Mouse (Mus musculus): Measurements from ENCODE around the gene Rbms3. TPM values are rescaled to one million over a fixed set of nuclear protein-coding genes. Genes with fewer than 3 reads are reported as not detected.
A peak's percentile ranks its signal among the peaks of the same experiment; 100 is the strongest.

Gene Rbms3
- polyA plus RNA-seq, 1 experiment from 2014 or later = 43.1 TPM

- no peak for ATAC-seq
- Histone ChIP-seq H3K27ac (ENCODE audit: low read length) (no peak overlapping the region), H3K4me2 (ENCODE audit: low read depth, low read length) (no peak overlapping the region), H3K9me3 (ENCODE audit: control insufficient read depth, low read length) (no peaks in the 10 kb centered on the region), H3K4me1 (ENCODE audit: control insufficient read depth, insufficient read depth, low read length) (no peaks in the 10 kb centered on the region), H3K4me3 (ENCODE audit: low read length) (no peak overlapping the region), H3K9ac (ENCODE audit: low read depth, low read length) (no peak overlapping the region), H3K36me3 (ENCODE audit: control insufficient read depth, insufficient read depth, low read length) (no peaks in the 10 kb centered on the region), H3K27me3 (replicated peaks; ENCODE audit: control insufficient read depth, insufficient read depth, low read length) (no peaks in the 10 kb centered on the region)
- WGBS = 72% methylated on average over 7 of the region's 7 CpGs
Measured at GRCm38 (mm10) chr9:116791850-116792249, 837.9 kb downstream of the Rbms3 start.

- no peak overlapping the region for H3K4me2 ChIP-seq (ENCODE audit: low read depth, low read length)
- no peak overlapping the region for H3K4me3 ChIP-seq (ENCODE audit: low read length)
- H3K9me3 ChIP-seq (ENCODE audit: control insufficient read depth, low read length) = no peaks in the 10 kb centered on the region
- H3K9ac ChIP-seq (ENCODE audit: low read depth, low read length) = no peak overlapping the region
- 82% methylated on average over 11 of the region's 11 CpGs for WGBS
- H3K4me1 ChIP-seq (ENCODE audit: control insufficient read depth, insufficient read depth, low read length) = no peaks in the 10 kb centered on the region
- H3K27ac ChIP-seq (ENCODE audit: low read length) = no peak overlapping the region
- no peak for ATAC-seq
- no peaks in the 10 kb centered on the region for H3K27me3 ChIP-seq (replicated peaks; ENCODE audit: control insufficient read depth, insufficient read depth, low read length)
- no peaks in the 10 kb centered on the region for H3K36me3 ChIP-seq (ENCODE audit: control insufficient read depth, insufficient read depth, low read length)
Measured at GRCm38 (mm10) chr9:116786136-116787046, 843.3 kb downstream of the Rbms3 start.

- H3K27me3 ChIP-seq (replicated peaks; ENCODE audit: control insufficient read depth, insufficient read depth, low read length) = no peaks in the 10 kb centered on the region
- H3K4me2 ChIP-seq (ENCODE audit: low read depth, low read length) = no peak overlapping the region
- H3K27ac ChIP-seq (ENCODE audit: low read length) = no peak overlapping the region
- 49% methylated on average over 3 of the region's 3 CpGs for WGBS
- no peak overlapping the region for H3K4me3 ChIP-seq (ENCODE audit: low read length)
- H3K36me3 ChIP-seq (ENCODE audit: control insufficient read depth, insufficient read depth, low read length) = no peaks in the 10 kb centered on the region
- H3K9ac ChIP-seq (ENCODE audit: low read depth, low read length) = no peak overlapping the region
- no peaks in the 10 kb centered on the region for H3K9me3 ChIP-seq (ENCODE audit: control insufficient read depth, low read length)
- 0 out of 2 replicates have a peak, but pooled peaks cover 3% of the 10 kb centered on the region for H3K4me1 ChIP-seq (ENCODE audit: control insufficient read depth, insufficient read depth, low read length)
- ATAC-seq = peak; percentile 28; the same call in 1 of the 2 replicates
Measured at GRCm38 (mm10) chr9:116771820-116772219, 857.9 kb downstream of the Rbms3 start.

- 58% methylated on average over 12 of the region's 12 CpGs for WGBS
Measured at GRCm38 (mm10) chr9:116769358-116770054, 860.2 kb downstream of the Rbms3 start.

GRCm38 (mm10) chr9:116762395-116763025, 867.2 kb downstream of the Rbms3 start:
- Histone ChIP-seq H3K4me3 (ENCODE audit: low read length) (no peak overlapping the region), H3K9me3 (ENCODE audit: control insufficient read depth, low read length) (no peaks in the 10 kb centered on the region), H3K27ac (ENCODE audit: low read length) (no peak overlapping the region), H3K4me2 (ENCODE audit: low read depth, low read length) (no peak overlapping the region), H3K36me3 (ENCODE audit: control insufficient read depth, insufficient read depth, low read length) (no peaks in the 10 kb centered on the region), H3K4me1 (ENCODE audit: control insufficient read depth, insufficient read depth, low read length) (no peaks in the 10 kb centered on the region; the same call in 1 of the 2 replicates), H3K27me3 (replicated peaks; ENCODE audit: control insufficient read depth, insufficient read depth, low read length) (no peaks in the 10 kb centered on the region), H3K9ac (ENCODE audit: low read depth, low read length) (no peak overlapping the region)
- 45% methylated on average over 10 of the region's 10 CpGs for WGBS
- peak; percentile 60 for ATAC-seq

More at GRCm38 (mm10) chr9:116769358-116770054, 860.2 kb downstream of the Rbms3 start:
- no peak overlapping the region for H3K4me2 ChIP-seq (ENCODE audit: low read depth, low read length)
- H3K36me3 ChIP-seq (ENCODE audit: control insufficient read depth, insufficient read depth, low read length) = no peaks in the 10 kb centered on the region
- H3K27ac ChIP-seq (ENCODE audit: low read length) = no peak overlapping the region
- H3K9me3 ChIP-seq (ENCODE audit: control insufficient read depth, low read length) = no peaks in the 10 kb centered on the region
- H3K27me3 ChIP-seq (replicated peaks; ENCODE audit: control insufficient read depth, insufficient read depth, low read length) = no peaks in the 10 kb centered on the region
- H3K9ac ChIP-seq (ENCODE audit: low read depth, low read length) = no peak overlapping the region
- ATAC-seq = no peak
- H3K4me1 ChIP-seq (ENCODE audit: control insufficient read depth, insufficient read depth, low read length) = 0 out of 2 replicates have a peak, but pooled peaks cover 3% of the 10 kb centered on the region
- no peak overlapping the region for H3K4me3 ChIP-seq (ENCODE audit: low read length)

- no peak overlapping the region for H3K27ac ChIP-seq (ENCODE audit: low read length)
- H3K4me2 ChIP-seq (ENCODE audit: low read depth, low read length) = no peak overlapping the region
- no peak overlapping the region for H3K4me3 ChIP-seq (ENCODE audit: low read length)
- WGBS = 50% methylated on average over 11 of the region's 11 CpGs
- H3K9me3 ChIP-seq (ENCODE audit: control insufficient read depth, low read length) = no peaks in the 10 kb centered on the region
- H3K9ac ChIP-seq (ENCODE audit: low read depth, low read length) = no peak overlapping the region
- no peak for ATAC-seq
- no peaks in the 10 kb centered on the region for H3K27me3 ChIP-seq (replicated peaks; ENCODE audit: control insufficient read depth, insufficient read depth, low read length)
- no peaks in the 10 kb centered on the region for H3K4me1 ChIP-seq (ENCODE audit: control insufficient read depth, insufficient read depth, low read length)
- no peaks in the 10 kb centered on the region for H3K36me3 ChIP-seq (ENCODE audit: control insufficient read depth, insufficient read depth, low read length)
Measured at GRCm38 (mm10) chr9:116748857-116749584, 880.7 kb downstream of the Rbms3 start.

GRCm38 (mm10) chr9:116748346-116748745, 881.4 kb downstream of the Rbms3 start:
- 70% methylated on average over 4 of the region's 4 CpGs for WGBS
- ATAC-seq = no peak
- H3K4me1 ChIP-seq (ENCODE audit: control insufficient read depth, insufficient read depth, low read length) = no peaks in the 10 kb centered on the region
- H3K27ac ChIP-seq (ENCODE audit: low read length) = no peak overlapping the region
- no peak overlapping the region for H3K9ac ChIP-seq (ENCODE audit: low read depth, low read length)
- no peaks in the 10 kb centered on the region for H3K9me3 ChIP-seq (ENCODE audit: control insufficient read depth, low read length)
- no peak overlapping the region for H3K4me2 ChIP-seq (ENCODE audit: low read depth, low read length)
- no peak overlapping the region for H3K4me3 ChIP-seq (ENCODE audit: low read length)
- no peaks in the 10 kb centered on the region for H3K27me3 ChIP-seq (replicated peaks; ENCODE audit: control insufficient read depth, insufficient read depth, low read length)
- H3K36me3 ChIP-seq (ENCODE audit: control insufficient read depth, insufficient read depth, low read length) = no peaks in the 10 kb centered on the region

- Histone ChIP-seq H3K36me3 (ENCODE audit: control insufficient read depth, insufficient read depth, low read length) (no peaks in the 10 kb centered on the region), H3K27ac (ENCODE audit: low read length) (no peak overlapping the region), H3K4me3 (ENCODE audit: low read length) (no peak overlapping the region), H3K9ac (ENCODE audit: low read depth, low read length) (no peak overlapping the region), H3K4me2 (ENCODE audit: low read depth, low read length) (no peak overlapping the region), H3K9me3 (ENCODE audit: control insufficient read depth, low read length) (no peaks in the 10 kb centered on the region), H3K27me3 (replicated peaks; ENCODE audit: control insufficient read depth, insufficient read depth, low read length) (no peaks in the 10 kb centered on the region), H3K4me1 (ENCODE audit: control insufficient read depth, insufficient read depth, low read length) (no peaks in the 10 kb centered on the region)
- 78% methylated on average over 3 of the region's 3 CpGs for WGBS
- ATAC-seq = no peak
Measured at GRCm38 (mm10) chr9:116746871-116747270, 882.8 kb downstream of the Rbms3 start.
